Mouse (Mus musculus): ENCODE results near the gene Cd4.
"Not testable (repeated sequence)": the region's sequence is repeated elsewhere in the genome, so short reads cannot be mapped to it uniquely, and the experiment has no call there.

The Cd4 gene

DNA sequence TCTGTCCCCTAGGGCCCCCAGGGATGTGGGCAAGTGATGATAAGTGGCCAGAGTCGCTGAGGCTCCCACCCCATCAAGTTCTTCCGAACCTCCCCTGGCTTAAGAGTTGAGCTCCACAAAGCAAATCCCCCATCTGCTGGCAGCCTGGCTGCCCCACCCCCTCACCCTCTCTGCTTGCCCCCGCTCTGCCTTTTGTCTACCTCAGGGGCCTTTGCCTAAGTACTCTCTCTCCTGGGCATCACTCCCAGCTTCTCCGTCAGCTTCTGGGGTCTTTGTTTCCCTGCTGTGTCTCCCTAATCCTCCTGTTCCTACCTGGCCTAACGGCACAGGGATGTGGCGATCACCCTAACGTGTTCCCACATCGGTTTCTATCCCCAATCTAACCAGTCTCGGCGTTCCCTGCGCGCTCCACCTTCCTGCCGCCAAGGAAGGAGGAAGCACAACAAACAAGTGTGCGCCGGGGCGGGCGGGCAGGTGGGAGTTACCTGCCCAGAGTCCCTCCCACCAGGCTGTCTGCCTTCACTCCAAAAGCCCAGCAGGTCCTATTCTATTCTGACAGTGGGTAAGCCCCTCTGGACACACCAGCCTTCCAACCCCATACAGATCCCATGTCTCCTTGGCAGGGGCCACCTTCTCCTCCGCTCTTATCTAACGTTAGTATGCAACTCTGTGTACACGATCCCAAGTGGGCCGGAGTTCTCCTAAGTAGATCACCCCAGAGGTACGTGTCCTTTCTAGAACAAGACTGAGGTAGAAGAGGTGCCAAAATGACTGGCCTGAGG, 27.3 kb upstream of the Cd4 start:
- peak; percentile 57 to 63 for DNase-seq

DNA sequence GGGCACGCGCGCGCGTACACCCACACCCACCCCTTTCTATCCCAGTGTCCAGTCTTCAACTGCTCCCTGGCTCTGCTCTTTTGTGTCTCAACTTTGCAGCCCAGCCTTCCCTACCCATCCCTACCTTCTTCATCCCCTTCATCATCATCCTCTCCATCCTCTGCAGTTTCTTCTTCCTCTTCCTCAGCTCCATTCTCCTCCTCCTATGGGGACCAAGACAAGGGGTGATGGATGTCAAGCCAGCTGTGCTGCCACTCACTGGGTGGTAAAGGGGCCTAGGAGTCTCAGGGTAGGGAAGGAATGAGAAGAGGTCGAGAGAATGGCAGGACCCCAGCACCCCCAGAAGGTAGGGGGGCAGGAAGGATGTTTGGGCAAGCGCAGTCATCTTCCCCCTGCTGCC, 26.5 kb upstream of the Cd4 start:
- DNase-seq, result no peak

DNA sequence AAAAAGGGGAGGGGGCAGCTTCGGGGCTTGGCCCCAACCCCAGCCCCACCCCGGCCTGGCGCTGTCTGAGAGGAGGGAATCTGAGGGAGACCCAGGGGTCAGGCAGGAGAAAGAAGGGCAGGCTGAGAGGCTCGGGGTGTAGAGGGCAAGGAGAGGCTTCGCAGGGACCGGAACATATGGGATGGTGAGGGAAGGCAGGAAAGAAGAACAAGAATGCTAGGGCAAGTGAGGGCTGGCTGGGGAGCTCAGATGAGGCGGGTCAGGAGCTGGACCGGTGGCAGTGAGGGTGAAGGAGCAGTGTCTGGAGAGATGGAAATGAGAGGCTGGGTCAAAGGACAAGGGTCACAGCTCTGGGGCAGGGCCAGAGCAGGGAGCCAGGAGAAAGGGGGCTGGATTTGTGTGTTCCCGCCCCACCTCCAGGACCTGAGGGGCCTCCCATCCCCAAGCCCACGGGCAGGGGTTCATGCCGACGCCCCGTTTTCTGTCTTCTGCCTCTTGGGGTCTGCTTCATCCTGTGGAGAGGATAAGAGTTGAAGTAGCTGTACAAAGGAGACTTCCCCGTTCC, 25.8 kb upstream of the Cd4 start:
- DNase-seq, result no peak

DNA sequence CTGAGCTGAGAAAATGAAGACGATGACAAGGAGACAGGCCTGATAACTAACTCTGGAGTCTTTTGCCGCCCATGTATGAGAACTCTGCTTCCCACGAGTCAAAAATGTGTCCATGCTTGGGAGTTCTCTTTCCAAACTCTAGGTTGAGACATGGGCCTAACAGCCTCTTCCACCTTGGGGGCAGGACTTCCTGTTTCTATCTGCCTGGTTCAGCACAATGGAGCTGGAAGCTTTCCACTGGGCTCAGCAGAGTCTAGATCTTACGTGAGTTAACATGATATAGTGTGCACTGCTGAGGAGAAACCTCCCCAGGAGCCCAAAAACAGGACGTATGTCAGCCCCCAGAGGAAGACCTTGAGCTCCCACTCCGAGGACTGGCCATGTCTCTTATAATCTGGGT, 25.2 kb upstream of the Cd4 start:
- peak in 1 of 2 experiments; percentile 19 for DNase-seq

DNA sequence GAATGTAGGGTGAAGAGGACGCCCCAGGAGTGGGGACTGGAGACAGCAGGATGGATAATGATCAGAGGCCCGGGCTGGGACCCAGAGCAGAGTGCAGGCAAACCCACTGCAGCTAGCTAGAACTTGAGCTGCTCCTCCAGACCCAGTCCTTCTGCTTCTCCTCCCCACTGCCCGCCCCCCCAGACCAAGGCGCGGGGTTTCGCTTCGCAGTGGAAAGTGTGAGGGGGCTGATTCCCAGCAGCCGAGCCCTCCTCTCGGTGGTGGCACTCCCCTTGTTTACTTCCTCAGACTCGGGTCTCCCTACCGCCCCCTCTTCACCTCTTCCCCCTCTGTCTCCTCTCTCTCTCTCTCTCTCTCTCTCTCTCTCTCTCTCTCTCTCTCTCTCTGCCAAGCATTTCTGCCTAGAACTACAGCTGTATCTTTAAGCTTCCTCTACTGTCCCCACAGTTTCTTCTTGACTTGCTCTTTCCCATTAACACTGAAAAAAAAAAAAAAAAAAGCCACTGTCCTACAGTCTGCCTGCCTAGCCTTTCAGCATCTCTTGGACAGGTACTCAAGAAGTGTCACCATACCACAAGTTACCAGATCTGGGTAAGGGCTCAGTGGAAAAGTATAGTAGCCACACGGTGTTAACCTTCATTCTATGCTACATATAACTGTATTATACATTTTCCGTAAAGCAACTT, 23.7 kb upstream of the Cd4 start, which contains the start of gene Lag3:
TSS of gene Lag3 (minus strand) at position 173 of the 686 bp plus-strand sequence.
- peak in 1 of 2 experiments; percentile 7 for DNase-seq

DNA sequence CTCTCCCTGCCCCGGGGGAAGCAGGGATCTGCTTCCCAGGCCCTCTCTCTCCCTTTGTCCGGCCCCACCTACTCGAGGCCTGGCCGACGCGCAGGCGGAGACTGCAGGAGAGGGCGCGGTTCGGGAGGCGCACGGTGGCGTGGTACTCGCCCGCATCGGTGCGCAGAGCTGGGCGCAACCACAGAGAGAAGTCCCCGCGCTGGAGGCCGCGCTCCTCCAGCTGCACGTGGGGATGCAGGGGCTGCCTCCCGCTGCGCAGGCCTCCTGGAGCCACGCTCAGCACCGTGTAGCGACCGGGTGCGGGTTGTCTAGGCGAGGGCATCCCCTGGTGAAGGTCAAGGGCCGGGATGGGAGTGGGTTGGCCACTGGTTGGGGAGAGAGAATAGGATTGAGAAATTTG, 22.0 kb upstream of the Cd4 start:
- peak; percentile 44 to 57 for DNase-seq

DNA sequence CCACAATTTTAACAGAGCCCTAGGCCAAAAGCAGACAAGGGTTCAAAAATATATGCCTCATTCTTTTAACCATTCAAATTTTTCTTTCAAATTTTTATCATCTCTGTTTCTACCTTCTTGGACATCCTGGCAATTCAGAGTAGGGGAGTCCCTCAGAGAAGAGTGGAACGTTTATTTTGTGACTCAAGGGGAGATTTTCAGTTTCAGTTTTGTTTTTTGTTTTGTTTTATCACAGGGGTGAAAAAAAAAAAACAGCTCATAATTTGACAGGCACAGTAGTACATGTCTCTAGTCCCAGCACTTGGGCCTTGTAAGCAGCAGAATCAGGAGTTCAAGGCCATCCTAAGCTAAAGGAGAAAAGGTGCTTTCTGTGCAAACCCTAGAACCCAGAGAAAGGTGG, 19.7 kb upstream of the Cd4 start:
- DNase-seq, result no peak

DNA sequence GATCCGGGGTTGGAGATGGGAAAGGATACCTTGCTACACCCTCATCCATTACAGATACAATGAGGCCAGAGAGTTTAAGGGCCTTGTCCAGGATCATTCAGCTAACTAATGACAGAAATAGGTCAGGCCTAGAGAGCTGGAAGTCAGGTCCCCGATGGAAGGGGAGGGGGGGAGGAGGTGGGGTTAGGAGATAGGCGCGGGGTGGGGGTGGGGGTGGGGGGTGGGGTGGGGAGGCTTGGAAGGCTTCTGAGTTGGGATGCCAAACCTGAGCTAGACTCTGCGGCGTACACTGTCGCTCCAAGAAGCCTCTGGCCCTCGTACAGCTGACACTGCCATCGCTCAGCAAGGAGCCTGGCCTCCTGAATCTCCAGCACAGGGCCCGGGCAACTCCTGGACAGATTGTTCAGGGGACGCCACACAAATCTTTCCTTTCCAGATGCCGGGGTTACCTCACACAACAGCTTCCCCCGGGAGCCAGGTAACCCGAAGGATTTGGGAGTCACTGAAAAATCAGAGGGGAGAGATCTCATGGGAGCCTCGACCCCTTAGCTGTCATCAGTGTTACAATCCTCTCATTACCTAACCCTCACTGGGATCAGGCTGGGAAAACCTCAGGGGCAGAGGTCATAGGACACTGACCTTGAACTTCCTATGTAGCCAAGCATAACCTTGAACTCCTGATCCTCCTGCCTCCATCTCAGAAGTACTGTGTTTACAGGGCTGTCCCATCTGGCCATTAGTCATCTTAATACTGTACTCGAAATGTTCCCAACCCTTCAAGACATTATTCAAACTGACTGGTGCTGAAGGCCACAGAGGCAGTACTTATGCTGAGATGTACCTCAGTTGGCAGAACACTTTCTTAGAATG, 17.2 kb upstream of the Cd4 start:
- DNase-seq, result peak; percentile 37 to 60

DNA sequence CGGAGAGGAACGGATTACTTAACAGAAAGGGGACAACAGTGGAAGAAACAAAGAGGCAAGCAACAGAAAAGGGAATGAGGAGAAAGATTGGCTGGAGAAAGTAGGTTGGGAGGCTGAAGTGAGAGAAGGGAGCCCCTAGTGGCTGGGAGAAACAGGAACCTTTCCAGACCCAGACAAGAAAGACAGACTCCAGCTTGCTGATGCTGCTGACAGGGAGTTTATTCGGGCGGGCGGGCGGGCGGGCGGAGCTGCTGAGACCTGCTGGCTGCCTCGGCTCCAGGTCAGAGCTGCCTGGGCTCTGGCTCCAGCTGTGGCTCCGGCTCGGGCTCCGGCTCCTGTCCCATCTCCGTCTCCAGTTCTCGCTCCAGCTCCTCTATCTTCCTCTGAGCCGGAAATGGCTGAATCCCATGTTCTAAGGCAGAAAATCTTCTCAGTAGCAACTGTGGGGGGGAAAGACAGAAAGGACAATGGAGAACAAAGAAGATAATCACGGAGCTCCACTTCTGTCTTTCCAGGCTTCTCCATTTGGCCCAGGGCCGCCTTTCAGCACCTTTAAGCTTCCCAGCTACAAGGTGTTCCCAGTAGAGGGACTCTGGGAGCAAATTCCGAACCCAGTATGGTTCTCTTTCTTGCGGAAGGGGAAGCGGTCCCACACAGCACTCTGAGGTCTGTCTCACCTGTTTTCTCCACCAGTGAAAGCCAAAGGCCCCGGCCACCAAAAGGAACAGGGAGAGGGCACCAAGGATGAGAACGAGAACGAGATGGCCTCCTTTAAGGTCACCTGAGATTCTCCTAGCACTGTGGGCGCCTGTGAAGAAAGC, 16.4 kb upstream of the Cd4 start:
- DNase-seq, result peak; percentile 78 to 82

DNA sequence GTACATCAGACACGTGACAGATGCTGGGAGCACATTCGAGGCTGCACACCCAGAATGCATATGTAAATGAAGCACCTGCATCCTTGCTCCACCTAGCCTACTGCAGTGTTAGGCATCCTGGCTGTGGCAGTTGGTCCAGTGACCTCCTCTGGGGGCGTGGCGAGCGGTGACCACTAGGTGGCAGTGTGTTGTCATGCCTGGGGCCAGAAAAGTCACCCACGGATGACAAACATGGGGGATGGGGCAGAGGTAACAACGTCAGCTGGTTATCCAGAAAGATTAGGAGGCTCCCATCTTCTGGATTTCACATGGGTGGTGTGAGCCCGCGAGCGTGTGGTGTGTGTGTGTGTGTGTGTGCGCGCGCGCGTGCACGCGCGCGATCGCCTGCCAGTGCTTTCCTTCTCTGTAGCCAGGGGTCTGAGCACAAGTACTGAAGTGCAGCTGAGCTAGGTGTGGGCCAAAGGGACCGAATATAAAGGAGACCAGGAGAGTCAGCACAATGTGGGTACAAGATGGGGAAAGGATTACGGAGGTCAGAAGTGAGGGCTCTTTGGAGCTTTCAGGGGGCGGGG, 15.6 kb upstream of the Cd4 start:
- DNase-seq, result peak; percentile 99

DNA sequence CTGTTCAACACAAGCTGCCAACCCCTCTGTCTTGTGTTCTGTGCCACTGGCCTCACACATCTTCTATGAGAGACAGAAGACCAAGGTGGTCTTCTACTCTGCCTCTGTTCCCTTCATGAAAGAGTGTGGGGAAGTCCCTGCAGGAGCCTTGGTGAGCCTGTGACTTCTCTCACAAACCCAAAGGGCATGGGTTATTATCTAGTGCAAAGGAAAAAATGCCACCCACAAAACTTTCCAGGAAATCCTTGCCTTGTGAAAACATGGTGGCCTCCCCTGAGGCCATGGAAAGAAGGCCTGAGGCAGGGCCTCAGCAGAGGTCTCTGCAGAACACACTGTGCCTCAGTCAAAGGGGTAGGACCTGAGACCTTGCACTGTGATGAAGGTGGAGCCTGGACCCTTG, 13.8 kb upstream of the Cd4 start:
- no peak for DNase-seq

DNA sequence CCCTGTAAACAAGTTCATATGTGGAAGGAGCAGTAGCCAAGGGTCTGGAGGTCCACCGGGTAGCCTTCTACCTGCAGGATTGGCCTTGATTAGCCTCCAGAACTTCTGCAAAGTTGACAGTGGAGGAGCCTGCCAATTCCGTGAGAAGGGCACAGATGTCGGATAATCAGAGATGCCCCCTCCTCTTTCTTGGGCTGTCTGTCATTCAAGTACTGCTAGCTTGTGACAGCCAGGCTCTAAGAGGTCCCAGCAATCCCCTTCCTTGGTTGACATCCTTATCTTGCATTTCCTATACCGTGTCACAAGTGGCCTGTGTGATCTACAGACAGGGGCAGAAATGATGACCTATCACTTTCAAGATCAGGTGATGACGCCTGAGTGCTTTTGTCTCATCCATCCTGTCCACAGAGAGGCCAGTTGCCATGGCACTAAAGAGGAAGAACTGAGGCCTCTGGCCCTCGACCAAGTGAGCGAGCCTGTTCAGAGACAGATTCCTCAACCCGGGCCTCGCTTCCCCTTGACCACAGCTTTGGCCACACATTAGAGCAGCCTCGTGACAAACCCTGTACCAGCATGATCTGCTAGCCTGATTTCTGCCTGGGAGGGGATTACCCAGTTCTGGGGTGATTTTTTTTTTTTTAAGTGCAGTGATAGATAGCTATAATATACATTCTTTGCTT, 12.9 kb upstream of the Cd4 start:
- DNase-seq, result peak in 1 of 2 experiments; percentile 49

DNA sequence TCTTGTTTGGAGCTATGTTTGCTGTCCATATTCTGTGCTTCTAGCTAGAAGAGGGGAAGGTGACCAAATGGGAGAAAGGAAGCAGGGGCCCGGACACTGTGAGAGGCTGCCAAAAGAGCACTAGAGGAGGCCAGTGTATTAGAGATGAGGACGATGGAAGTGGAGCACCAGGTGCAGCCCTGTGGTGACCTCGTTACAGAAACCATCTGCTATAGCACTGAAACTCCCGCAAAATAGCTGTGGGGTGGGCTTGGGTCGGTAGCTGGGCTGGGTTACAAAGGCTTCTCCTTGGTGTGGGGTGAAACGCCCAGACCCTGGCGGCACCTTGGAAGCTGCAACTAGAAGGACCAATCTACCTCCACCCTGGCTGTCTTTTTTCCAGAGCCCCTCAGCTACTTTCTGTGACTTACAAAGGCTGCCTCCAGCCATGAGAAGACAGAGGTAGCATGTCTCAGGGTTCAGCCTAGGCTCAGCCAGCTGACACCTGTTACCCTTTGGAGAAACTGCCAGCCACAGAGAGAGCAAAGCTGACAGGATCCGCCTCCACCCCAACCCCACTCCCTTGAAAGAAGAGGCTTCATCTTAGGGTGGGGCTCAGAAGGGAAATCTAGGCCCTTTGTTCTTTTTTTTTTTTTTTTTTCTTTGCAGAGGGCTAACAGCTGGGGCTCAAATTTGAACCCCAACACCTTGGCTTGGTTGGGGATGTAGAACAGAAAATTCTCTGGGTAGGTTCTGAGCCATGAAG, 12.2 kb upstream of the Cd4 start:
- peak; percentile 45 to 49 for DNase-seq

DNA sequence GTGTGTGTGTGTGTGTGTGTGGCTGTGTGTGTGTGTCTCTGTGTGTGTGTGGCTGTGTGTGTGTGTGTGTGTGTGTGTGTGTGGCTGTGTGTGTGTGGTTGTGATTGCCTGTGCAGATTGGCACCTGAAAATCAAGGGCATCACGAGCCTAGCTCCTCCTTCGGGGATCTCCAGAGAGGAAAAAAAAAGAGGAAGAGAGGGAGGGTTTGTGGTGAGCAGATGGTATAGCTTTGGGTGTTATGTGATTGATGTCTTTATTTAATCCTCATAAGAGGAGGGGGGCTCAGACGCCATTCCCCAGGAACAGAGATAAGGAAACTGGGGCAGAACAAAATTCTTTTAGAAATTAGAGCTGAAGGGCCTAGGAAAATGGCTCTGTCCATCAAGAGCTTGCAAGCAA, 10.3 kb upstream of the Cd4 start:
- no peak for DNase-seq

DNA sequence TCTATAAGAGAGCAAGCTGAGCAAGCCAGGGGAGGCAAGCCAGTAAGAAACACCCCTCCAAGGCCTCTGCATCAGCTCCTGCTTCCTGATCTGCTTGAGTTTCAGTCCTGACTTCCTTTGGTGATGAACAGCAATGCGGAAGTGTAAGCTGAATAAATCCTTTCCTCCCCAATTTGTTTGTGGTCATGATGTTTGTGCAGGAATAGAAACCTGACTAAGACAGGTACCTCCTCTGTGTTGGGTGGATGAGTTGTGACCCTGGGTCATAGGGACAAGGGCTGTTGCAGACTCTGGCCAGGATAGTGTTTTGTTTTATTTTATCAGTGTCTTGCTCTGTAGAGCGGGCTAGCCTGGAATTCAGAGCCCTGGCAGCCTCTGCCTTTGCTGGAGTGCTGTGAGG, 6.1 kb upstream of the Cd4 start:
- not testable (repeated sequence) for DNase-seq

DNA sequence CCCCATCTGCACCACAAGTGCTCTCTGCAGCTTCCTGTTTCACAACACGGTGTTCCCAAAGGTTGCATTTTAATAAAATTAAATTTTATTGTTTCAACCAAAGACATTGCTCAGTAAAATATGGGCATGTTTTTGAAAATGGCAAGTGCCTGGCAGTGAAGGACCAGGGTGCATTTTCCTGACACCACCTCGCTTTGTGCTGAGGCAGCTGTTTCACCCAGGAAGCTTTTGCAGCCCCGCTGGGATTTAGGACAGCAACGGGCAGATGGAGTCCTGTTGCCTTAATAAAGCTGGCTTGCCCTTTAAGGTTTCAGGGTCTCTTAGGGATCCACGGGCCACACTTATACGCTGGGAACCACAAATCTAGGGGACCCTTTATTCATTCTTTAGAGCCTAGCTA, 3.0 kb upstream of the Cd4 start:
- no peak for DNase-seq

DNA sequence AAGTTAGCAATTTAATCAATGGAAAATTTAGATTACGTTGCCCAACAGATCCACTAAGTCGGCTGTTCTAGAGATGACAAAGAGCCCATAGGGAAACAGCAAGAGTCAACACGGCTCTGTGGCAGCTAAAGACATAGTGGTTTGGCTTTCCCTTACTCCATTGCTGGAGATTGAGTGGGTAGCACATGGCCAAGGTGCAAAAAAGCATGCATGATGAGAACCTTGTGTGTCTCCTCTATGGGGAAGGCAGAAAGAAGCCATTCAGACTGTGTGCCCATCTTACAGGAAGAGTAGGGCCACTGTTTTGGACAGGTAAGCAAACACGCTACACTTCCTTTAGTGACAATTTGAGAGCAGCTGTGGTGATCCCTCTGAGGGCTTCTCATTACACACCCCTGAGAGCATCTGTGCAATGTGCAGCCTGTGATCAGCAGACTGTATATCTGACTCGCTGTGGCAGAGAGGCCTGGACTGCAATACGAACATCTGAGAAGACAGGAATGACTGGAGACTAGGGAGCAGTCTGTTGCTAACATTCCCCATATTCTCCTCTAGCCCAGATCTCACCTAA, 619 bp upstream of the Cd4 start:
- DNase-seq, result no peak

DNA sequence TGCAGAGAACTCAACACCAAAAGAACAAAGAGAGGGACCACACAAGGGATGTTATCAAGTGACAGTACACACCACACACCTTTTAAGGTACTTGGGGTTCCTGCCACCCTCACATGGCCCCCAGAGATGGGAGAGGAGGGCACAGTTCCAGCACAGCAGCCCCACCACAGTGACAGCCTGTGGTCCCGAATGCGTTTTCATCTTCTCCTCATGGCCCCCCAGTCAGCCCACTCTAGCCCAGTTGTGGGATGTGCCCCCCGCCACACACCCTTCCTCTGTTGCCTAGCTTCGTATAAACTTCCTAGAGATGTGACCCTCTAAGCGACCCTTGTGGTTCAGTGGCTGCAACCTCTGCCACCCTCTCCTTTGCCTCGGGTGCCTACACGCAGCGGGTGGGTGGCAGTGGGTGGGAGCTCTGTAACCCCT, 2.1 kb downstream of the Cd4 start:
- no peak for DNase-seq

DNA sequence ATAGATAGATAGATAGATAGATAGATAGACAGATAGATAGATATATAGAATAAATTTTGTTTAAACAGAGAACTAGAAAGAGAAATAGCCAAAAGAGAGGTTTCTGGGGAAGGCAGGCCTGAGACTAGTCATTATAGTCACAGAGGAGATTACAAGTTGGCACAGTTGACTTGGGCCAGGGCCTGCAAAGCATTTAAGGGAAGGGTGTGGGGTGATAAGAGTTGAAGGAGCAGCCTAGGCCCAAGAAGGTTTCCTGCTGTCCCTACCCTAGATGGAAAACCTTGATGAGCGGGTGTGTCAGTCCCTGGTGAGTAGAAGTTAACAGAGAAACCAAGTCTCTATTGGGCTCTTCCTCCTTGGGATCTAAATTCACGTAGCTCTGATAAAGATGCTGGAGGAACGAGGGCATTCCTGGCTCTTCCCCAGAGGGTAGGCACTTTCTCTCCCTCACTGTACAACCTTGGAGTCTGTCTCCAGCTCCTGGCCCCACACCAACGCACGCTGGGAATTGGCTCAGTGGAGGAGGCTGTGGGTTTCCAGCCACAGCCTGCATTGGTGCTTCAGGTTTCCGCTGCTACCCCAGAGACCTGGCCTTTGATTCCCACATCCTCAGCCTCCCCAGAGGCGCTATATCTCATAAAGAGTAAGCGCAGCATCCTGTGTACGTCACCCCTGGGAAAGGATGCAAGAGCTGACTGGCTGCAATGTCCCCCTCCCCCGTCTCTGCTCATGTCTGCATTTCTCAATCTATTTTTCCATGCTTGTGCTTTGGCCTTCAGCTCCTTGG, 3.1 kb downstream of the Cd4 start:
- DNase-seq, result peak; percentile 92 to 93
